Mouse (Mus musculus) left cerebral cortex, adult 11 months (tissue): ENCODE results near the gene Wdr73.

Experiments used
- DNase-seq: peaks from one replicate; pipeline ENCODE4 v3.0.0; 2022; ENCODE audit warnings: low spot score

The Wdr73 gene

GRCm38 (mm10) chr7:80853218-80853617 is 47.9 kb downstream of the Wdr73 start:
- DNase-seq, result no peak

GRCm38 (mm10) chr7:80850520-80850919 is 50.5 kb downstream of the Wdr73 start:
- DNase-seq, result no peak

DNA sequence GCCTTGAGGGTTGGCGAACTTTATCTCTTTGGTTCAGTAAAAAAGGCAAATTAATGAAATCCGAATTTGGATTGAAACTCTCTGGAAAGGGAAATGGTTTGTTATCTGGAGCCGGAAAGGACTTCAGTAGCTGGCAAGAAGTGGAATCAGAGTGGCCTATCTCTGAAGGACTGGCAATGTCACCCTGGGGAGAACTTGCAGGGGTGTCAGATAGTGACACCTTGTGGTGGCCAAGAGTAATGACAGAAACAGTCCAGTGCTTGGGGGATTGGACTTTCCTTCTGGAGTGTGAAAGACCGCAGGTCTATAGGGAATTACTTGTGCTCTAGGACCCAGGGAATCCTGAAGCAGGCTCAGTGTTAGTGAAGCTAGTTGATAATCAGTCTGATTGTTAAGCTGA is 51.4 kb downstream of the Wdr73 start:
- DNase-seq, result no peak

DNA sequence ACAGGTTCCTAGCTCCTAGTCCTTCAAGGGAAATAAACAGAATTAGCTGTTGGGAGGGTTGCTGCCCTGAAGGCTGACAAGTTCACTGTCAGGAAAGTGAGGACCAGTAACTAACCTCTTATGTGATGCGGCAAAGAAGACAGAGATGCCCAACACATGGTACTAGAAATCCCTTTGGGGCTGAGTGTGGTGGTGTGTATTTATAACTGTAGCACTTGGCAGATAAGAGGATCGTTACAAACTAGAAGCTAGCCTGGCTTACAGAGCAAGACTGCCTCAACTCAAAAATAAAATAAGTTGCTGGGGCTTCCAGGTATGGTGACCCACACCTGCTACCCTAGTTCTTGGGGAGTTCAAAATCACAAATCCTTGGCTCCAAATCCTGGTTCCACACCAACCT is 51.8 kb downstream of the Wdr73 start:
- no peak for DNase-seq

GRCm38 (mm10) chr7:80846709-80847108 is 54.4 kb downstream of the Wdr73 start:
- no peak for DNase-seq

DNA sequence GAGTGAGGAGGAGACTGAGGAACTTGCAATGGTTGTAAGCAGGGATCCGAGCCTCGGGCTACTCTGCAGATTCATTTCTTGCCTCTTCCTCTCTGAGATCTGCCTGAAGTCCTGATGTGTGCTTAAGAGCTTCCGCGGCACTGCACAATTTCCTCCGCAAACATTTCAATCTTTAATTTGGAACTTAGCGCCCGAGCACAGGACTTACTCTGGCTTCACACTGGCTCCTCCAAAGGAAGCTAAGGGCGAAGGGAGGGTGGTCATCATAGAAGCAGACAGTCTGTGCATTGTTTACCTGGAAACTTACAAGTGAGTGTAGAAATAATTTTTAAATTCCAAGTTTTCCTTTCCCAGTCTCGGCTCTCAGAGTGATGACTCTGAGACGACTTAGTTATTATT is 54.8 kb downstream of the Wdr73 start:
- DNase-seq, result no peak

DNA sequence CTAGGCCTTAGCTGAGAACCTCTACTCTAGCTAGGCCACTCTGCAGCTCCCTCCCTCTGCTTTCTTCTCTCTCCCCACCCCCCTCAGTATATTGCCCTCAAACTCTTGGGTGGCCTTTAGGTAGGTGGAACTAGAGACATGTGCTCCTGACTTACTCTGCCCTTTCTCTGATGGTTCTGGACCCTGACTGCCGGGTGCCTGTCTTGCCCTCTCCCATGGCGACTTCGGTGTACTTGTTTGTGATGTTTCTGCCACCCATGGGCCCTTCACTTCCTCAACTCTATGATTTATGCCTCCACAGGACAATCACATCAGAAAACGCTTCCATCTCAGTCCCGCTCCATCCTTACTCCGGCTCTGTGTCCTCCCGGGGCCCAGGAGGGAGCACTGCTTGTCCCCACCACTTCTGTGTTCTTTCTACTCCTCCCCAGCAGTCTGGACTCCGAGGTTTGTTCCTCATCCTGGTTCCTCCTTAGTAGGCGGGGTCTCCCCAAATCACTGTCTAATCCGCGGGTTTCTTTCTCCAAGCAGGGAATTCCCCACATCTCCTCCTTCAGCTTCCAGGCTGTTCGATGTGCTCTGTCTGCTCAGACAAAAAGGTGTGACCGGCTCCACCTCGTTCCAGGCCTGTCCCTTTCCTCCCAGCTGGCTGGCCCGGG is 55.3 kb downstream of the Wdr73 start:
- no peak for DNase-seq

DNA sequence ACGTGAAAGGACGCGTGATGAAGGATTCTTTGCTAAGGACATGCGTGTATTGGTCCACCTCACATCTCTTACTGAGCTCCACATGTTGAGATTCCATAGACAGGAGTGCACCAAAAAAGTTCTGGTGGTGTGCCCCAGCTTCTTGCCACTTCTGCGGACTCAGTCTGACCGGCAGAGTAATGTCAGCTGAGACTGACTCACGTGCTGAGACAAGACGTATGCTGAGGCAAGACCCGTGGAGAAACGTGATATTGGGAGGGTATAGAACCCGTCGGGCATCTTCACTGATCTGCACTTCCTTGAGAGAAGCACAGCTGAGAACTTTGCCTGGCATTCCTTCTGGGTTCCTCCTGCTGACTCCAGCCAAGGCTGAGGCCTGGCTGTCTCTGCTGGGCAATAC is 56.4 kb downstream of the Wdr73 start:
- no peak for DNase-seq

GRCm38 (mm10) chr7:80843910-80844640 is 57.0 kb downstream of the Wdr73 start:
- no peak for DNase-seq

DNA sequence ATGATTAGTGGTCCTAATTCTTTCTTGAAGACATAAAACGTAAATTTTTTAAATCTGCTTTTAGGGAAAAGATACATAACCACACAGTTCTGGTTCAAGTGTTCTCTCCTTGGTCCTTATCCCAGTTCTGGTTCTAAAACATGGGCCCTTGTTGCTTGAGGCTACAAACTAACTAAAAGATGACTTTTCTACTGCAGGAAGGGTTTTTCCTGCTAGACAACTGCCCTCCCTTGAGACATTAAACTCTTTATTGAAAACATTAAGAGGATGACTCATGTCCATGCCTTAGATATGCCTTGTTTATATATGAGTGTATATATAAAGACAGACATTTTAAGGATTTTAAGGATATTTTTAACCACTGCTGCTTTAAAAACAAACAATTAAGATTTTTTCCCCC is 57.9 kb downstream of the Wdr73 start:
- DNase-seq, result no peak

DNA sequence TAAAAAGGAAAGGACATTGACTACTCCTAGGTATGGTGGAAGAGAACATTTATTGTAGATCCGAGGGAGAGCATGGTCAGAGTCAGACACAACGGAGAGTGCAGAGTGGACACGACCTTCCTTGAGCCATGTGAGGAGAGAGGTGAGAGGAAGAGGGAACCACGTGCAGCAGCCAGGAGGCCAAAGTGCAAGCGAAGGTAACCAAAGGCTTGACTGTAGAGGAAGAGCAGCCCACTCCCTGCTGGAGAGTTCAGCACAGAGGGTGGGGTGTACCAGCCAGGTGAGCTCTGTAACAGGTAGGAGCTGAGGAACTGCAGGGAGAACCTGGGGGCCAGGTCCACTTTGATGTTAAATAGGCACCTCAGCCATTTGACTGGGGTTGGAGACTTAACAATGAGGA is 58.9 kb downstream of the Wdr73 start:
- DNase-seq, result no peak

- DNase-seq, result no peak
Observed at GRCm38 (mm10) chr7:80840937-80841336, 60.1 kb downstream of the Wdr73 start.
